Mouse (Mus musculus): ENCODE data around the gene Trim65.

DNA sequence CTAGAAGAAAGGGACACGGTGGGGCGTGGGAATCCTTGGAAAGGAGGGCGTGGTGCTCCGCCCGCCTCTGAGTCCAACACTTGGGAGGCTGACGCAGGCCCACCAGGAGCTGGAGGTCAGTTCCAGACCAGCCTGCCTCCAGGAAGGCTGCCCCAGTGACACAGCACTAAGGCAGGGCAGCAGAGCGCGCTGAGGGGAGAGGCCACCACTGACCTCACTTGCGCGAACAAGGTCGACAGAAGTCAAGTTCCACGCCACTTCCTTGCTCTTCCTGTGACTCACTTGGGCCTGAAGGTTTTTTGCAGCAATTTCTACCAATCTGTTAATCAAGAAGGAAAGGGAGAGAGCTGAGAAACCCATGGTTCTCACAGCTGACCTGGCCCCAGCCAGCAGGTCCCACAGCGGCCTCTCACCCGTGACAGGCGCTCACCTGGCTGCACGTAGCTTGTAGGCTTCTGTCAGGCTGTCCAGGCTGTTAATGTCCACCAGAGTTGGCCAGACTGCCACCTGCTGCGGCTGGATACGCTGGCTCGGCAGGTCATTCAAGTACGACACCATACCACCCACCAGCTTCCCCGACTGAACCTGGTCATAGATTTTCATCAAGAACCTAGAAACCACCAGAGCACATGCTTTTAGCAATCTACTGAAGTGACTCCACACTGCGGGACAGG lies 44.0 kb upstream of the Trim65 start:
- TF ChIP-seq CTCF (IDR thresholded peaks at IDR 0.05; ENCODE audit: extremely low read depth, insufficient read length, insufficient replicate concordance, low read depth, low read length), result no peak
- TF ChIP-seq POLR2A (IDR thresholded peaks at IDR 0.05; ENCODE audit: low read depth, low read length), result no peak
